Comparison of ENCODE assay signal across 18 mouse cellular contexts in genomic region chr1:175097014-175097413, GRCm38 (mm10).
"Had no signal": no experiment of that assay in that cellular context is flagged by ENCODE, and none has a peak within 500 bp of the region (broad histone marks: within the 10 kb centered on the region; RNA-seq: fewer than 3 reads in every experiment).

No protein-coding gene starts in this region.

- H3K4me1 ChIP-seq: limb, embryonic 10.5 days; limb, embryonic 13.5 days; lung, embryonic 15.5 days; megakaryocyte, embryonic 14.5 days; midbrain, embryonic 10.5 days; midbrain, embryonic 13.5 days; stomach, embryonic 15.5 days had no signal

- H3K9me3 ChIP-seq: limb, embryonic 10.5 days; limb, embryonic 13.5 days; lung, embryonic 15.5 days; megakaryocyte, embryonic 14.5 days; midbrain, embryonic 10.5 days; midbrain, embryonic 13.5 days; stomach, embryonic 15.5 days had no signal

- H3K36me3 ChIP-seq: limb, embryonic 10.5 days; limb, embryonic 13.5 days; lung, embryonic 15.5 days; midbrain, embryonic 10.5 days; midbrain, embryonic 13.5 days; stomach, embryonic 15.5 days had no signal

- H3K27ac ChIP-seq: limb, embryonic 10.5 days; limb, embryonic 13.5 days; lung, embryonic 15.5 days; midbrain, embryonic 10.5 days; midbrain, embryonic 13.5 days; stomach, embryonic 15.5 days had no signal

- H3K9ac ChIP-seq: limb, embryonic 13.5 days; lung, embryonic 15.5 days; midbrain, embryonic 13.5 days; stomach, embryonic 15.5 days had no signal

- H3K4me3 ChIP-seq: limb, embryonic 10.5 days; limb, embryonic 13.5 days; lung, embryonic 15.5 days; megakaryocyte, embryonic 14.5 days; midbrain, embryonic 10.5 days; midbrain, embryonic 13.5 days; stomach, embryonic 15.5 days had no signal

- H3K27me3 ChIP-seq: limb, embryonic 13.5 days; lung, embryonic 15.5 days; megakaryocyte, embryonic 14.5 days; midbrain, embryonic 13.5 days; stomach, embryonic 15.5 days had no signal

- DNase-seq: kidney, adult 18-20 months; kidney, adult 9 months; kidney, postnatal 14 days; kidney, postnatal 4 days; lung, adult 18-20 months; lung, postnatal 10 days; lung, postnatal 36 days; right cerebral cortex, postnatal 25 days; spleen, adult 18-20 months; thymus, postnatal 25 days had no signal

- ATAC-seq: intestine, embryonic 16.5 days; midbrain, embryonic 13.5 days had no signal

- H3K4me2 ChIP-seq: limb, embryonic 13.5 days; lung, embryonic 15.5 days; midbrain, embryonic 13.5 days; stomach, embryonic 15.5 days had no signal
